Mouse (Mus musculus): Measurements from ENCODE around the gene Il22ra1.

Il22ra1 gene

DNA sequence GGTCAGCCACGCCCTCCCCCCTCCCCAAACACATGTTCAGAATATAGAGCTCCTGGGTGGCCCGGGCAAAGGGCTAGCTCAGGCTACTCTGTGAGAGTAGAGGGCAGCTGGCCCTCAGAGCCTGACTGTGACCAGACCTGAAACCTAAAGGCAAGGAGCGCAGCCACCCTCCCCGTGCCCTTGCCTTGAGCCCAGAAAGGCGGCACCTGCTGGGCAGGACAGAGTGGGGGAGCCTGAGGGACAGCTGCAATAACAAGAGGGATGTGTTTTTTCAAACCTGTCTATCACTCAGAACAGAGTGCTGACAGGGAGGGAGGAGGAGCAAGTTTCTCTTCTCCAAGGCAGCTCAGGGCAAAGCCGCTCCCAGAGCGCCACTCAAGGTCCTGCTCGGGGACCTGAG lies 46.5 kb downstream of the Il22ra1 start:
- no peak for DNase-seq

DNA sequence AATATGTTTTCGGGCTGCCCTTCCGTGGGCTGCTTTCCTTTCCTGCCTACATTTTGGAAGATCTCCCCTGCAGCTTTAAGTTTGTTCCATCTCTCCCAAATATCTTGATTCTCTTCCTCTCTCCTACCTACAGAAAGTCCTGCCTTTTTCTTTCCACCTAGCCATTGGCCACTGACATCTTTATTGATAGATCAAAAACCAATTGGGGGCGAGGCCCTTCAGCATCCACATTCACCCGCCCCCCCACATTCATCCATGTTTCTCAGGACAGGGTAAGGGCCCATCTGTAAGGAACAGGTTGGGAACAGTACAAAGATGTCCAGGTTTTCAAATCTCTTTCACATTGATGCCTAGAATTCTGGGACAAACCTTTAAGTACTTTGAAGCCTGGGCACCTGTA lies 48.9 kb downstream of the Il22ra1 start:
- DNase-seq: no peak

DNA sequence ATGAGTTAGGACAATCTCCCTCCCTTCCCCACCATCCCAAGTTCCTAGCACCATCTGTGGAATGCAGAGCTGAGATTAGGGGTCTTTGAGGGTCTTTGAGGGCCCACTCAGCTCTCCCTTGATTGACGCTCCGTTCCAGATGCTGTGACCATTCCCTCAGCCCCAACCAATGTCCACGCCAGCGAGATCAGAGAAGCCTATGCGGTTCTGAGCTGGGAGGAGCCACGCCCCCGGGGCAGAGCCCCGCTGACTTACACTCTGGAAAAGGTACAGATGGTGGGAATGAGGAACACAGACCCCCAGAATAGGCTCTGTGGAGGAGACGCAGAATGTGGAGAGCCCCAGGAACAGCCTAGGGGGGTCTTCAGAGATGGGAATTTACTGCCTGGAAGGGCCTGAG lies 51.7 kb downstream of the Il22ra1 start:
- no peak for DNase-seq

DNA sequence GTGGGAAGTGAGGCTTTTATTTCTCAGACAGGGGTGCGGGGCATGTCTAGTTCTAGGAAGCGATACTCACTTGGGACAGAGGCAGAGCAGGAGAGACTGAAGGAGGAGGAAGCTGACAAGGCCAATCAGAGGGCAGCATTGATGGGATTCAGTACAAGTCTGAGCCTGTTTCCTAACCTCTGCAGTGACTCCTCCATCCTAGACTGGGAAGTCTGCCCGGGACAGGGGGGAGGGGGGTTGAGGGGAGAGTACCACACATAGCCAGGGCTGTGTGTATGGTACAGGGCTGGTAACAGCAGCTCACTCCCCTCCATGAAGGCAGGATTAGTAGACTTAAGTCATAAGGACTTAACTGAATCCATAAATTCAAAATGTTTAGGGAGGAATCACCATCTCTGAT lies 52.3 kb downstream of the Il22ra1 start:
- DNase-seq: no peak

DNA sequence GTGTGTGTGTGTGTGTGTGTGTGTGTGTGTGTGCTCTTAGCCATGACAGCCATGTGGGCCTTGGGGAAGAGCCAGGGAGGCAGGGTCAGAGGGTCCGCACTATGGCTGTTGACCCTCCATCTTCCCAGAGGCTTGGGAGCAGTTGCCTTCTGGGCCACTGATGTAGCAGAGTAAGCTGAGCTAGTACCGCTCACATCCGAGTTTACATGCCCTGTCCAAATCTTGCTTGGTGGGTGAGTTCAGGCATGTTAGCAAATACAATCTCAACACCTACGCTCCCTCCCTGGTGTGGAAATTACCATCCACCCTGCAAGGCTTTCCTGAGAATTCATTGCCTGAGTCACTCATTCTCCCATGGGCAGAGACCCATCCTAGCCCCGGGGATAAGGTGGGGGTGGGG lies 53.3 kb downstream of the Il22ra1 start:
- DNase-seq: no peak

DNA sequence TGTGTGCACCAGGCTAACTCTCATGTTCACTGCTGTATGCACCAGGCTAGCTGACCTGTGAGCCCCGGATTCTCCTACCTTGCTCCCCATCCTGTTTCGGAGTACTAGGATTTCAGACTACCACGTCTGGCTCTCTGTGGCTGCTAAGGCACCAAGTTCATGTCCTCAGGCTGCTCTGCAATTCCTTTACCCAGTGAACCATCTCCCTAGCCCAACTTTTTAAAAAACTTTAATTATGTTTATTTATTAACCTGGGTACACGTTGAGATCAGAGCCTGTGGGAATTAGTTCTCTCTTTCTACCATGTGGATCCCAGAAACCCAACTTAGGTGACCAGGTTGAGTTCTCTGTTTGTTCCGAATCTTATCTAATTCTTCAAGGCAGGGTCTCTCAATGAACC lies 58.6 kb downstream of the Il22ra1 start:
- no peak for DNase-seq

DNA sequence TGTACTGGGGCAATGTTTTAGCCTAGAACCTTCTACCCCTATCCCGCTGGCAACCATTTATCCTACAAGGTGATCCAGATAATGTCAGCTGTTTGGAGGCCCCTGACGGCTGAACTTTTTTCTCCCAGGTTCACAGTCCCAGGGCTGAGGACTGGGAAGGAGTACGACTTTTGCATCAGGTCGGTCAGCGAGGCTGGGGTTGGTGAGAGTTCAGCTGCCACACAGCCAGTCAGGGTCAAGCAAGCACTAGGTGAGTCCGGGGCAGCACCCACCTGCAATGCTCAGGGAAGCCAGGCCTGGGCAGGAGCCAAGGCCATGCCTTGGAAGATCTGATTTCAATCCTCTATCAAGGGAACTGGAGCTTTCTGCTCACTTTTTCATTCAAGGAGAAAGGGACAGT lies 59.3 kb downstream of the Il22ra1 start:
- DNase-seq: no peak

DNA sequence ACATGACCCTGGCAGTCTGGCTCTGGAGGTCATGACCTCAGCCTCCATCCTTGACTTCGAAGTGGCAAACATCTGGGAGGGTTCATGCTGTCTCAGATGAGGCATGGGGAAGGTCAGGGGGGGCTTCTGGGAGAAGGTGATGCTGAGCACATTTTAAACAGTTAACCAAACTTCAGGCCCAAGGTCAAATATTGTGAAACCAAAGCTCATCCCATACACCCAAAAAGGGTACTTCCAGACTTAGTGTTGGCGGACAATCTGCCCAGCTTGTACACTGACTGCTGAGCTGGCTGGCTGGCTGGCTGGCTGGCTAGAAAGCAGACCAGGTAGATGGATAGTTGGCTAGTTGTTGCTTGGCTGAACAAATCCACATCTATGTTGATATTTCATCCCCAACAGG lies 61.2 kb downstream of the Il22ra1 start:
- DNase-seq: no peak

DNA sequence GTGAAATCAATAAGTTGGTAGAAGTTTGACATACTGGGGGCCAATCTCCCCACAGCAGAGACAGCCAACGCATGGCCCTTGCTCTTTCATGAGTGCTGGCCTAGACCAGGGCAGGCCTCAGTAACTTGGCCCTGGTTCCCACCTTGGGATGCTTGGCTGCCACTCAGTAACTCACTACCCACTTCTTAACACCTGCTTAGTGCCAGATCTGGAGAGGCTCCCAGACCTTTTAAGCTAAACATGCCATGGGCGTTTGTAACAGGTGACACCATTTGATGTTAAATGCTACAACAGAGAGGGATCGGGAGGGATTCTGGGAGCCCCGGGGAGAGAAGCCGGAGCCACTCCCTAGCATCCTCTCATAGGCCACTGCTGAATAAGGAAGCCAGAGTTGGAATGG lies 64.8 kb downstream of the Il22ra1 start:
- no peak for DNase-seq

DNA sequence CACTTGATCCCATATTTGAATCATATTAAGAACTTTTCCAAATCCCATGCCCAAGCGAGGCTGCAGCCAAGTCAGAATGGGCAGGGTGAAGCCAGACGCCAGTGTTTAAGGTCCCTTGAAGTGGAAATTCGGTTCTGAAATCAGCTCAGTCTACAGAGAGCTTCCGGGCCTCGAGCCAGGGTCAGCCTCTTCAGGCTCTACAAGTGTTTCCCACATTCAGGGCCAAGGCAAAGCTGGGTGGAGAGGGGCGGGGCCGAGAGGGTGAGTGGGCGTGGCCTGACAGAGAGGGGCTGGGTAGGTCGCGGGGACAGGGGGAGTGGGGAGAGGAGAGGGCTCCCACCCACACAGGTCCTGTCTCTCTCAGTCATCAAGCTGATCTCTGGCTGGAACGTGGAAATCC lies 70.0 kb downstream of the Il22ra1 start:
- DNase-seq: no peak

DNA sequence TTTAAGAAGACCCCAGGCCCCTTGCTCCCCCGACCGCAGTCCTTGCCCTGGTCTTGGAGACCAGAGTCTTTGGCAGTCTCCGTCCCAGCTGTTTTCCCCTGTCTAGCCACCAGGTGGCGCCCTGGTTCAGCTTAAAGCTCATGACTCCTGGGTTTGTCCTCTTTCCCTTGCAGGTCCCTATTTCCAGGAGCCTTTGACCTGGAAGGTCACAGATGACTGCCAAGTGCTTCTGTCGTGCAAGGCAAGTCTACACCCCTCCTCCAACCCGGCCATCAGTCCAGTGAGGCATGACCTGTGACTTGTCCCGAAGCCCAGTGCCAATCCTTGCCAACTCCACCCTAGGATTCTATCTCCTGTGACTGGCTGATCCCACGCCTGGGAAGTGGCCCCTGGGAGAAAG lies 73.6 kb downstream of the Il22ra1 start:
- DNase-seq: peak; percentile 83
